Mouse (Mus musculus) ES-CJ7 (cell line): ENCODE data around the gene Pwwp2a.
A peak's percentile ranks its signal among the peaks of the same experiment; 100 is the strongest.

ENCODE experiments used
- DNase-seq: peaks from one replicate; pipeline ENCODE4 v3.0.0; 2011; ENCODE audit warnings: low read depth, low spot score

The Pwwp2a gene

GRCm38 (mm10) chr11:43681472-43682414 is at the start of gene Pwwp2a:
TSS of gene Pwwp2a (plus strand) at chr11:43681998.
- DNase-seq = peak; percentile 100

GRCm38 (mm10) chr11:43632566-43632965 is 49.2 kb upstream of the Pwwp2a start:
- DNase-seq = no peak

GRCm38 (mm10) chr11:43633165-43633564 is 48.6 kb upstream of the Pwwp2a start:
- no peak for DNase-seq

- peak; percentile 96 for DNase-seq
Measured at GRCm38 (mm10) chr11:43633658-43634401, 48.0 kb upstream of the Pwwp2a start.

GRCm38 (mm10) chr11:43636761-43637160 is 45.0 kb upstream of the Pwwp2a start:
- no peak for DNase-seq

- DNase-seq = no peak
Measured at GRCm38 (mm10) chr11:43638486-43638885, 43.3 kb upstream of the Pwwp2a start.

GRCm38 (mm10) chr11:43643180-43643591 is 38.6 kb upstream of the Pwwp2a start:
- DNase-seq = no peak

- peak; percentile 81 for DNase-seq
Measured at GRCm38 (mm10) chr11:43645286-43645685, 36.5 kb upstream of the Pwwp2a start.

GRCm38 (mm10) chr11:43653051-43653475 is 28.7 kb upstream of the Pwwp2a start:
- DNase-seq = peak; percentile 84

- no peak for DNase-seq
Measured at GRCm38 (mm10) chr11:43656464-43656863, 25.3 kb upstream of the Pwwp2a start.

- DNase-seq = no peak
Measured at GRCm38 (mm10) chr11:43658010-43658409, 23.8 kb upstream of the Pwwp2a start.

GRCm38 (mm10) chr11:43667038-43667745 is 14.6 kb upstream of the Pwwp2a start:
- peak; percentile 80 for DNase-seq

- peak; percentile 31 for DNase-seq
Measured at GRCm38 (mm10) chr11:43682415-43683217, 818 bp downstream of the Pwwp2a start.

- DNase-seq = no peak
Measured at GRCm38 (mm10) chr11:43688850-43689249, 7.1 kb downstream of the Pwwp2a start.

GRCm38 (mm10) chr11:43696623-43697022 is 14.8 kb downstream of the Pwwp2a start:
- DNase-seq = peak; percentile 41

GRCm38 (mm10) chr11:43698621-43699020 is 16.8 kb downstream of the Pwwp2a start:
- no peak for DNase-seq

- no peak for DNase-seq
Measured at GRCm38 (mm10) chr11:43700291-43700690, 18.5 kb downstream of the Pwwp2a start.

GRCm38 (mm10) chr11:43703552-43703951 is 21.8 kb downstream of the Pwwp2a start:
- DNase-seq = no peak

GRCm38 (mm10) chr11:43705751-43706150 is 24.0 kb downstream of the Pwwp2a start:
- DNase-seq = no peak

- no peak for DNase-seq
Measured at GRCm38 (mm10) chr11:43708409-43708808, 26.6 kb downstream of the Pwwp2a start.

GRCm38 (mm10) chr11:43712178-43712577 is 30.4 kb downstream of the Pwwp2a start:
- no peak for DNase-seq
